Mouse (Mus musculus) testis, adult 2 months (tissue): ENCODE results near the gene Ahnak. TPM values are rescaled to one million over a fixed set of nuclear protein-coding genes. Genes with fewer than 3 reads are reported as not detected.

Experiments
- H3K27ac ChIP-seq: fragments of 200-500 bp; 2 replicates; pipeline ENCODE4 v1.5.1; 2012; ENCODE audit warnings: low read depth, low read length; ENCODE audit not compliant: control insufficient read depth, insufficient read depth
- H3K27me3 ChIP-seq: fragments of 200-500 bp; 2 replicates; pipeline ENCODE4 v1.6.1; 2012; ENCODE audit warnings: mild to moderate bottlenecking, low read length, moderate library complexity; ENCODE audit not compliant: control insufficient read depth, insufficient read depth
- H3K36me3 ChIP-seq: fragments of 200-500 bp; 2 replicates; pipeline ENCODE4 v1.6.1; 2012; ENCODE audit warnings: mild to moderate bottlenecking, low read length; ENCODE audit not compliant: control insufficient read depth, insufficient read depth
- H3K4me1 ChIP-seq: fragments of 200-500 bp; 2 replicates; pipeline ENCODE4 v1.6.1; 2012; ENCODE audit warnings: low read length; ENCODE audit not compliant: control insufficient read depth, insufficient read depth
- H3K4me3 ChIP-seq: fragments of 200-500 bp; 2 replicates; pipeline ENCODE4 v1.5.1; 2012; ENCODE audit warnings: low read depth, mild to moderate bottlenecking, low read length, moderate library complexity, mixed read lengths; ENCODE audit not compliant: control insufficient read depth
- CTCF ChIP-seq: fragments of 200-500 bp; IDR thresholded peaks from 2 replicates; pipeline ENCODE4 v1.5.1; 2012; ENCODE audit warnings: low read depth, mild to moderate bottlenecking, inconsistent platforms, low read length, moderate library complexity; ENCODE audit not compliant: control insufficient read depth, insufficient read depth, insufficient replicate concordance
- POLR2A ChIP-seq: fragments of 200-500 bp; IDR thresholded peaks from 2 replicates; pipeline ENCODE4 v1.6.1; 2012; ENCODE audit warnings: low read depth, mild to moderate bottlenecking, inconsistent platforms, low read length, moderate library complexity; ENCODE audit not compliant: control insufficient read depth
- polyA plus RNA-seq: library from polyadenylated mRNA; depleted of rRNA; stranded (reverse); fragments of >200 nt; gene quantifications from 2 replicates; pipeline ENCODE4 v1.2.3, GENCODE M21; 2012

Ahnak gene
- polyA plus RNA-seq, 1 experiment = 1.6 TPM

- Histone ChIP-seq H3K36me3 (no peaks in the 10 kb centered on the region), H3K4me3 (no peak overlapping the region), H3K27ac (no peak overlapping the region), H3K27me3 (no peaks in the 10 kb centered on the region), H3K4me1 (no peaks in the 10 kb centered on the region)
- no peak for TF ChIP-seq CTCF
- no peak for TF ChIP-seq POLR2A
Observed at GRCm38 (mm10) chr19:9035101-9035500, 46.0 kb downstream of the Ahnak start.

GRCm38 (mm10) chr19:9038136-9038535, 49.1 kb downstream of the Ahnak start:
- H3K4me1 ChIP-seq = no peaks in the 10 kb centered on the region
- no peak for TF ChIP-seq POLR2A
- TF ChIP-seq CTCF = no peak
- no peaks in the 10 kb centered on the region for H3K27me3 ChIP-seq
- no peaks in the 10 kb centered on the region for H3K36me3 ChIP-seq
- H3K27ac ChIP-seq = no peak overlapping the region
- H3K4me3 ChIP-seq = no peak overlapping the region

- no peaks in the 10 kb centered on the region for H3K4me1 ChIP-seq
- H3K4me3 ChIP-seq = no peak overlapping the region
- no peaks in the 10 kb centered on the region for H3K36me3 ChIP-seq
- no peak overlapping the region for H3K27ac ChIP-seq
- H3K27me3 ChIP-seq = no peaks in the 10 kb centered on the region
- TF ChIP-seq POLR2A (no peak), CTCF (no peak)
Observed at GRCm38 (mm10) chr19:9039266-9039665, 50.2 kb downstream of the Ahnak start.

GRCm38 (mm10) chr19:9039928-9040327, 50.8 kb downstream of the Ahnak start:
- Histone ChIP-seq H3K4me1 (no peaks in the 10 kb centered on the region), H3K27me3 (no peaks in the 10 kb centered on the region), H3K4me3 (no peak overlapping the region), H3K27ac (no peak overlapping the region), H3K36me3 (no peaks in the 10 kb centered on the region)
- TF ChIP-seq CTCF (no peak), POLR2A (no peak)

DNA sequence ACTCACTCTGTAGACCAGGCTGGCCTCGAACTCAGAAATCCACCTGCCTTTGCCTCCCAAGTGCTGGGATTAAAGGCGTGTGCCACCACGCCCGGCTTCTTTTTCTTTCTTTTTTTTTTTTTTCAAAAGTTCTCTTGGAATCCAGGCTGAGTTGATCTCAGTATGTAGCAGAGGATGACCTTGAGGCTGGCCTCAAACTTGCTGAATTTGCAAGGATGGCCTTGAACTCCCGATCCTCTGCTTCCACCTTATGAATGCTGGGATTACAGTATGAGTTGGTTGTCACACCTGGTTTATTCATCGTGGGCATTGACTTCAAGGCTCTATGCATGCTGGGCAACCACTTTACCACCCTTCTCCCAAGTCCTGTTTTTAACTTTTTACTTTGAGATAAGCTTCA, 51.6 kb downstream of the Ahnak start:
- H3K4me3 ChIP-seq = no peak overlapping the region
- no peak overlapping the region for H3K27ac ChIP-seq
- no peak for TF ChIP-seq POLR2A
- TF ChIP-seq CTCF = no peak
- no peaks in the 10 kb centered on the region for H3K4me1 ChIP-seq
- H3K27me3 ChIP-seq = no peaks in the 10 kb centered on the region
- H3K36me3 ChIP-seq = no peaks in the 10 kb centered on the region

DNA sequence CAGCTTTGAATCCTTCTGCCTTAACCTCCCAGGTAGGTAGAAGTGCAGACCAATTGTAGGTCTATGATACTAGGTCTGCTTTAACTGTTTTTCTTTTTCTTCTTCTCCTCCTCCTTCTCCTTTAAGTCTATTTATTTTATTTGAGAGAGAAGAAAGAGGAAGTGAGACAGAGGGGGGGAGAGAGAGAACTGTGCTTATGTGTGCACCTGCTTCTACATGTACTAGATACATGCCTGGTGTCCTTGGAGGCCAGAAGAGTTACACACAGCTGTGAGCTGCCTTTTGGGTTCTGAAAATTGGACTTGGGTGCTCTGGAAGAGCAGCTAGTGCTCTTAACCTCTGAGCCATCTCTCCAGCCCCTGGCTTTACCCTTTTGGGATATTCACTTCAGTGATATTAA, 52.0 kb downstream of the Ahnak start:
- Histone ChIP-seq H3K4me1 (no peaks in the 10 kb centered on the region), H3K36me3 (no peaks in the 10 kb centered on the region), H3K4me3 (no peak overlapping the region), H3K27ac (no peak overlapping the region), H3K27me3 (no peaks in the 10 kb centered on the region)
- TF ChIP-seq POLR2A (no peak), CTCF (no peak)

- no peak for TF ChIP-seq POLR2A
- no peak for TF ChIP-seq CTCF
- Histone ChIP-seq H3K27ac (no peak overlapping the region), H3K27me3 (no peaks in the 10 kb centered on the region), H3K4me3 (no peak overlapping the region), H3K4me1 (peaks cover 5% of the 10 kb centered on the region), H3K36me3 (no peaks in the 10 kb centered on the region)
Observed at GRCm38 (mm10) chr19:9043123-9043522, 54.0 kb downstream of the Ahnak start.

DNA sequence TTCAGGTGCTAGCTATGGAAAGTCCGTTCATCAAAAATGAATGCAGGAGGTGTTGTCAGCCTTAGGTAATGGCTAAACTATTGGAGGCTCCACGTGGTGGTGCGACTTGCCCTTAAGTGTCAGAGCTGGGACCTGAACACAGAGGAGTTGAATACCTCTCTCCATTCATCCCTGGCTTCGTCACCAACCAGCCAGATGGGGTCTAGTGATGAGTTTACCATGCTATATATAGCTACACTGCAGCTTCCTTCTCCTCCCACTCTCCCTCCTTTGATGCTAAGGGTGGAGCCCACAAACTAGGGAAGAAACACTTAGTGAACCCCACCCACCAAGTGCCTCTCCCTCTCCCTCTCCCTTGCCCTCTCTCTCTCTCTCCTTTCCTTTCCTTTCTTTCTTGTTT, 55.2 kb downstream of the Ahnak start:
- Histone ChIP-seq H3K4me3 (no peak overlapping the region), H3K4me1 (peaks cover 5% of the 10 kb centered on the region), H3K27ac (no peak overlapping the region), H3K27me3 (no peaks in the 10 kb centered on the region), H3K36me3 (no peaks in the 10 kb centered on the region)
- TF ChIP-seq POLR2A (no peak), CTCF (no peak)
